Mouse (Mus musculus): ENCODE measurements around the gene Gorasp2.
A peak's percentile ranks its signal among the peaks of the same experiment; 100 is the strongest.

The Gorasp2 gene

DNA sequence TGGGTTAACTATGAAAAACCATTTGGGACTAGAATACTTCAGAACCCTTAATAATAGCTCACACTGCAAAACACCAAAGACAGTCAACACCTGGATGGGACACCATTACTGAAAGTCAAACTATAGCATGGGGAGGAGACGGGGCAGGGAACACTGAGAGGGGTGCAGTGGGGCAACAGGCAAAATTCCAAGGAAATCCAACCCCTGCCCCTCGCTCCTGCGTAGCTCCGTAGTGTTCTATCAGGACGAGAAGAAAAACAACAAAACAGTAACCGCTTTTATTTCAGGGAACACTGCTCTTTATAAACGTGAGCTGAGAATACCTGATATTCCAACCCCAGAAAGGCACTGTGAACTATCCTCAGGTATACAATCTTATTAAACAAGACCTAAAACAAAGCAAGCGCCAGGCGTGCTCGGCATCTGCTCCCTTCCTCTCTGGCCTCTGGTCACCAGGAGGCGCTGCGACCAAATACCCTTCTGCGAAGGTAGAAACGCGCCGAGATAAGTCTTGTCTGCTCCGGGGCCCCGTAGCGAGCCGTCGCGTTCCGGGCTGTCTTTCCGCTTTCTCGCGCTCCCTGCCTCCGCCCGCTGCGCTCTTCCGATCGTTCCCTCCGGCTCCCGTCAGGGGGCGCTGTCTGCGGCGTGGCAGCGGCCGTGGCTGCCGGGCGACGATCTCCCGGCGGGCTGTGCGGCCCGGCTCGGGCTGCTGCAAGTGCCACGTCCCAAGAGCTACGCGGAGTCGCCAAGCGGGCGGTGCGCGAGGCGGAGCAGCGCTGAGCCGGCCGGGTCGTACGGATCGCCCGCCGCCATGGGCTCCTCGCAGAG is at the start of gene Gorasp2:
Gorasp2 (plus strand) TSS at position 690 of the 828 bp plus-strand sequence.
- DNase-seq (ENCODE audit: extremely low spot score) = peak; percentile 93

- DNase-seq (ENCODE audit: extremely low spot score) = no peak
Observed at GRCm38 (mm10) chr2:70614745-70615351, 46.5 kb upstream of the Gorasp2 start.

GRCm38 (mm10) chr2:70616076-70616475 is 45.3 kb upstream of the Gorasp2 start:
- DNase-seq (ENCODE audit: extremely low spot score) = no peak

GRCm38 (mm10) chr2:70616617-70617016 is 44.8 kb upstream of the Gorasp2 start:
- no peak for DNase-seq (ENCODE audit: extremely low spot score)

DNA sequence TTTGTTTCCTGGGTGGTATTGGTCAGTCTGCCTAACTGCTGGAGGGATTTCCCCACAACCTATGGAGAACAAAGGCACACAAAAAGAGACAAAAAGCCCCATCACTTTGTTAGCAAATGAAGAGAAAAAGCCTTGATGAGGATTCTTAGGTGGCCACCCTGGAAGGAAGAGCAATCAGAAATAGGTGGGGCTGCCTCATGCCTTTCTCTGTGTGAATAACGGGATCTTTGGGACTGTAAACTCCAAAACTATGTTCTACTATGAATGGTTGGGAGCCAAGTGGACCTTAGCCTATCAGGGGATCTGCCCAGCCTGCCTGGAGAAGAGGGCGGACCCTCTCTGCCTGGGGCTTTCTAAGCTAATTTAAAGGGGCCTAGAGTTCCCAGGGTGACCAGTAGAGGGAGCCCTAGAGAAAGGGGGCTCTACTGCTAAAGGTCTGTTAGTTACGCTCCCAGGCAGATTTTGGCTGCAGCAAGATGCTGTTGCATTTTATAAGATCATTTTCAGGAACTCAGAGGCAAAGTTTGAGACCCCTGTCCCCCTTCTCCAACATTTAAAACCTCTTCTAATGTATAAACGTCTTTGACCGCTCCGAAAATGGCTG is 42.0 kb upstream of the Gorasp2 start:
- no peak for DNase-seq (ENCODE audit: extremely low spot score)

GRCm38 (mm10) chr2:70620225-70620624 is 41.2 kb upstream of the Gorasp2 start:
- DNase-seq (ENCODE audit: extremely low spot score) = peak; percentile 64

DNA sequence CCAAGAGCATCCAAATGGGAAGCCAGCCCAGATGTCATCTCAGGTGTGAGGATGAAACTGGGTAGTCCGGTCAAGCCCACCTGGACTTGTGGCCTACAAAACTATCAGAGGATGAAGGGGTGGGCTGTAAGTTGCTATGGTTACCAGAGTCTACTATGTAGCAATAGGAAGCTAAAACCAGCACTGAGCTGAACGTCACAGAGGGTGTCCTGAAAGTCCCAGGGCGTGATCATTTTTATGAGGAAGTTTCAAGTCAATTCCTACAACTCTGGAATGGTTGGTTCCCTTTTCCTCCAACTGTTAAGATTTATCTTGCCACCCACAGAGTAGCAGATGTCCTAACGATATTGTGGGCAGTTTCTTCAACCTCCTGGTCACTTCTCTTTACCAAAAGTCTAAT is 39.1 kb upstream of the Gorasp2 start:
- no peak for DNase-seq (ENCODE audit: extremely low spot score)

- no peak for DNase-seq (ENCODE audit: extremely low spot score)
Observed at GRCm38 (mm10) chr2:70625761-70626160, 35.6 kb upstream of the Gorasp2 start.

- DNase-seq (ENCODE audit: extremely low spot score) = no peak
Observed at GRCm38 (mm10) chr2:70628397-70628796, 33.0 kb upstream of the Gorasp2 start.

DNA sequence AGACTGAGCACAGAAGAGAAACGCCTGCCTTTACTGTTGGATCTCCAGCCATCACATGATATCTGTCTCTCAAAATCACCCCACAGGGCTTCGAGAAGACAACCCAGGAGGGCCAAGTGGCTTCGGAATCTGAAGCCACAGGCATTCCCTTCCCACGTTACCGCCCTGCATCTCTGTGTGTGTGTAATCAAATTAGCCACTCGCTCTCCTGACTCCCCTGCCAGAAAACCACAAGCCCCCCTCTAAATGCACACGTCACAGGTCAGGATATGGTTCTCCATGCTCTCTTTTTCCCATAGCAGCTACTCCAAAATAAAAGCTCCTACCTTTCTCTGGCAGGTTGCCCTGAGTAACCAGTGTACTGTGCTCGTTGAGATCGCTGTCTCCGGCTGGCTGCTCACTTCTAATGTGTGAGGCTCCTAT is 32.0 kb upstream of the Gorasp2 start:
- peak; percentile 33 for DNase-seq (ENCODE audit: extremely low spot score)

- no peak for DNase-seq (ENCODE audit: extremely low spot score)
Observed at GRCm38 (mm10) chr2:70629921-70630320, 31.5 kb upstream of the Gorasp2 start.

GRCm38 (mm10) chr2:70631321-70631720 is 30.1 kb upstream of the Gorasp2 start:
- no peak for DNase-seq (ENCODE audit: extremely low spot score)

- no peak for DNase-seq (ENCODE audit: extremely low spot score)
Observed at GRCm38 (mm10) chr2:70632412-70632811, 29.0 kb upstream of the Gorasp2 start.

DNA sequence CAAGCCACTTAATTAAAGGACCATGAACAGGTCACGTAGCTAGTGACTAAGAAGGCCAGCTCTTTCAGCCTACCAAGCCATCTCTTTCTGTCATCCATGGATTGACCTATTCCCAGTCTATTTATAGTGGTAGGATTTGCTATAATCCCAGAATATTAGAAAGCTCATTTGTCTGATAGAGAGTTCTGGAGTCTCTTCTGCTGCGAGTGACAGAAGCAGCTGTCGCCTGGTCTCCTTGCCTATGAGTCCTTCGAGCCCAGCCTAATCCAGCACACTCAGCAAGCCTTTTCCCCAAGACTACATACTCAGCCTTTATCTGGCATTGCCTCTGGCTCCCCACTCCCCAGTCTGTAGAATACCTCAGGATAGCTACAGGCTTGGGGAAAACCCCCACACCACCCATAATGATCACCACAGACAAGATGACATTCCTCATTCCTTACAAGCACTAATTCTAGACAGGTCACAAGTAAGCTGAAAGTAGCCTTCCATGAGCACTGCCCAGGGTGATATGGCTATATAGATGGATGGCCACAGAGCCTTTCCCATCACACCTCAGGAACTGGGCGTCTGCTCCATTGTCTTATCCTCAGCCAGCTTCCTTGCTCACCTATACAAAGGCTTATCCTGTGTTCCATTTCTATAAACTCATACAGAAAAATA is 27.2 kb upstream of the Gorasp2 start:
- no peak for DNase-seq (ENCODE audit: extremely low spot score)

DNA sequence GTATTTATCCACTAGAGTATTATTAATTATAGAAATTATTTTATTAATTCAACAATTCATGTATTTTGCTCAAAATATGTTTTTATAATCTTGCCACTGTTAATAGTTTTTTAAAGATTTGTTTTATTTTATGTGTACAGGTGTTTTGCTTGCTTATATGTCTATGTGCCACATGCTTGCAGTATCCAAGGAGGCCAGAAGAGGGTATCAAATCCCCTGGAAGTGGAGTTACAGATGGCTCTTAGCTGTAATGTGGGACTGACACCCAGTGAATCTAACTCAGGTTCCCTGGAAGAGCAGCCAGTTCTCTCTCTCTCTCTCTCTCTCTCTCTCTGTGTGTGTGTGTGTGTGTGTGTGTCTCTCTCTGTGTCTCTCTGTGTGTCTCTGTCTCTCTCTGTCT is 20.4 kb upstream of the Gorasp2 start:
- DNase-seq (ENCODE audit: extremely low spot score) = no peak

DNA sequence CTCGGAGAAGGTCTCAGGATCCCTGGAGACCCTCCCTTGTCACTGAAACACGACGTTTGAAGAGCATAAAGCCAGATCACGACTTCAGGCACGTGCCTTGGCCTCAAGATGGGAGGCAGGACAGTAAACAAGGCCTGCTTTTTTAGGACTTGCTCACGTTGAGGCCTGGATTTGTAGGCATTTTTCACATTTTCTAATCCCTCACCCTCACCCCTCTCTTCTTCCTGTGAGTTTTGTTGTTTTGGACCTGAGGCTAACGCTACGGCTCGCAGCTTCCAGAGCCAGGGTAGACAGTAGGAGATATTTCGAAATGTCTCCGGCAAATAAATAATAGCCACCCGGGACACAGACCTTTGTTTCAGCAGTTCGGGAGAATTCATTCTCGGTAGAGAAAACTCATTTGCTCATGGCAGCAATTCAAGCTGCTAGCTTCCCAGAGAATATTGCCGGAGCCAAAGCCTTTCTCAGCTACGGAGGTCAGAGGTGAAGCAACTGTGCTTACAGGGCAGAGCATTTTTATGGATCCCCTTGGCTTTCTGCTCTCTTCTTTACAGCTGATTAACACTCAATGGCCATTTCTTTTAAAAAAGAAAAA is 18.3 kb upstream of the Gorasp2 start:
- peak; percentile 6 for DNase-seq (ENCODE audit: extremely low spot score)

DNA sequence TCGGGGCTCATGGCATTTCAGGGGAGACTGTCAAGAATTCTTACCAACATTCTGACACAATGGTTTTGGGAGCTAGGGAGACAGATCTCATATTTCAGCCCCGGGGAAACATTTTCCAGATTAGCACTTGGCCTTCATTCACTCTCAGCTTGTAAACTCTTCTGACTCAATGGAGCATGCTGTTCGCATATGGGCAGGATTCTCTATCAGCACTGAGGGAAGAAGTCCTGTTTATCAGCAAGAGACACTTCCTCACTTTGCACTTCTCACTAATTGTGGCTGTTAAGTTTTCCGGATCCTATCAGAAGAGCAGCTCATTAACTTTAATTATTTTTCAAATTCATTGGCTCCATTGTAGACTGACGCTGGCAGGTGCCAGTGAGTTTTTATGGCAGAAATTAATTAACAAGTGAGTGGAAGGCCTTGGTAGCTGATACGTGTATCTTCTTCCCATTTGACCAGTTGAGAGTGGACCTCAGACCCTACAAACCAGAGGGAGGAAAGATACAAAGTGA is 16.1 kb upstream of the Gorasp2 start:
- DNase-seq (ENCODE audit: extremely low spot score) = no peak

DNA sequence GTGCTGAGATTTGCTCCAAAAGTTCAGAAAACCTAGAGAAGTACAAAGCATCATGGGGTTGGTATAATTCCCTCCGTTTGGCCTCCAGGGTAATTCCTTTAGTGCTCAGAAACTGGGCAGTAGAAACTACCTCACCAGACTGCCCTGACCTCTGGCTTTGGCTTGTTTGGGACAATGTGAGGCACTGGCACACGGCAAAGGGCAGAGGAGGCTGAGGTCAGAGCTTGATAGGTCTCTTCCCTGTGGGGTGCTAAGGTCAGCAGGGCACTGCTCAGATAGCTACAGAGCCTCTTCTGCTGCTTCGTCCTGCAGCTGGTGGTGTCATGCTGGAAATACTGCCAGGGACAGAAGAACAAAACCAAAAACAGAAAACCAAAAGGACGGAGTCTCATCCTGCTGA is 13.7 kb upstream of the Gorasp2 start:
- DNase-seq (ENCODE audit: extremely low spot score) = no peak

GRCm38 (mm10) chr2:70648271-70648670 is 13.1 kb upstream of the Gorasp2 start:
- no peak for DNase-seq (ENCODE audit: extremely low spot score)

DNA sequence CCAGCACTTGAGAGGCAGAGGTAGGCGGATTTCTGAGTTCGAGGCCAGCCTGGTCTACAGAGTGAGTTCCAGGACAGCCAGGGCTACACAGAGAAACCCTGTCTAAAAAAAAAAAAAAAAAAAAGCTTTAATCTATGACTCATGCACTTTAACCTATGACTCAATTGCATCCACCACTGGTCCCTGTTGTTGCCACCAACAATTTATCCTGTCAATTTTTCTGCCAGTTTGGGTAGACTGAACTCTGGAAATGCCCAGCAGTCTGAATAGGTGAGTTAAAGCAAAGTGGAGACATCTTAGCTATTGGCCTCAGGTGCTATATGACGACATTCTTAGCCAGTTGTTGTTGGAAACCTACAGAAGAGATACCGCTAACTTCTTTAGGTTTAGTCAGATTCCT is 11.9 kb upstream of the Gorasp2 start:
- DNase-seq (ENCODE audit: extremely low spot score) = no peak

DNA sequence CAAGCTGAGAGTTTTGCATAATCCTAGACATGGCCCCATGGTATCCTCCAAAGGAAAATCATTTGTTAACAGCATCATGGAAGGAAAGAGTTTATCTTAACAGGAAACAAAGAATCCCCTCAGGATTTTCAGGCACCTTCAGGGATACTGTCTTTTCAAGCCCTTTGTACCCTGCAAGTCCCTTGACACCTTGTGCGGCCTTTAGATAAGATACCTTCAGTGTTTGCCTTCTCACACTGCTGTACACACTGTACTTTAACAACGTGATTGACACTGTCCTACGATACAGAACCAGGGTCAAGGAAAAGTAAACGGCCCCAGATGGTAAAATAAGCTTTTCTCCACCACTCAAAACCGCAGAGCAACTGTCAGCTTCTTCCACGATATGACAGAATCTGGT is 9.6 kb upstream of the Gorasp2 start:
- DNase-seq (ENCODE audit: extremely low spot score) = no peak

- no peak for DNase-seq (ENCODE audit: extremely low spot score)
Observed at GRCm38 (mm10) chr2:70657083-70657482, 4.3 kb upstream of the Gorasp2 start.

Measured in embryo, embryonic 9.5 days (tissue).